Mouse (Mus musculus): ENCODE measurements around the gene Wnt7b.

DNA sequence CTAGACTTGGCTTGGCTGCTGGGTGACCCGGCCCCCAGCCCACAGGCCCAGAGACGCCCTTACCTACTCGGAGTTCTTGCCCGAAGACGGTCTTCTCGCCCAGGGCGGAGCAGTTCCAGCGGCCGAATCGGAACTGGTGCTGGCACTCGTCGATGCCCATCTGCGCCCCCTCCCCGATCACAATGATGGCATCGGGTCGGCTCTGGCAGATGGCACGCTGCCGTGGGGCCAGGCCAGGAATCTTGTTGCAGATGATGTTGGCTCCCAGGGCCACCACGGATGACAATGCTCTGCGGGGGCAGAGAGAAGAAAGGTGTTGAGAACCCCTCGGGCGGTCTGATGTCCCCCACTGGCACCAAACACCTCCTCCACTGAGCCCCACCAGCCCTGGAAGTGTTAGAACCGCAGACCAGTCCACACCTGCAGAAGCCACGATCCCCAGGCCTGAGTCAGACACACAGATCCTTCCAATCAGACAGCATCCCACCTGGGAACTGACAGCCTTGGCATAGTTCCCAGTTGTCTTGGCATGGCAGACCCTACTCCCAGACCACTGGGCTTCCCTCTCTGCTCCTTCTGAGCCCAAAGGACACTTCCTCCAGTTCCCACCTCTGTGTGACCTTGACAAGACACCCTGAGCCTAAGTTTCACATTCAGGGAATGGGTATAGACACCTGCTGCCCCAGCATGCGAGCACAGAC, 23.3 kb downstream of the Wnt7b start:
- no peak for TF ChIP-seq CTCF (IDR thresholded peaks at IDR 0.05; ENCODE audit: borderline replicate concordance, insufficient read depth, low read length)
- no peak for TF ChIP-seq POLR2A (IDR thresholded peaks at IDR 0.05; ENCODE audit: low read depth, low read length)

Data from embryonic fibroblast, embryonic 13.5 days (primary cell).